ENCODE assay signal across 33 mouse cellular contexts in genomic region chr11:32568637-32569293, GRCm38 (mm10). TPM values are rescaled to one million over a fixed set of nuclear protein-coding genes. Genes with fewer than 3 reads are reported as not detected.
DNase-seq lines count a peak whose midpoint lies in the region; ATAC-seq and TF ChIP-seq lines count a peak whose summit lies in the region.
"Had no signal": no experiment of that assay in that cellular context is flagged by ENCODE, and none has a peak within 500 bp of the region (broad histone marks: within the 10 kb centered on the region; RNA-seq: fewer than 3 reads in every experiment).

No protein-coding gene starts in this region.

- TF ChIP-seq EP300 in lung, postnatal 0 days (IDR thresholded peaks at IDR 0.05) = no peak

- H3K4me3 ChIP-seq in lung, postnatal 0 days (ENCODE audit: low read depth, low read length) = no peak overlapping the region
- H3K4me3 ChIP-seq: embryonic facial prominence, embryonic 10.5 days; embryonic facial prominence, embryonic 15.5 days; forebrain, embryonic 12.5 days; heart, adult 2 months; hindbrain, embryonic 13.5 days; limb, embryonic 13.5 days; liver, embryonic 13.5 days had no signal

- H3K4me1 ChIP-seq in lung, postnatal 0 days (ENCODE audit: insufficient read depth, low read depth, low read length) = no peaks in the 10 kb centered on the region; the same call in 1 of the 2 replicates
- H3K4me1 ChIP-seq: embryonic facial prominence, embryonic 15.5 days had no signal

- ATAC-seq in lung, postnatal 0 days = peak; percentile 46
- ATAC-seq: activated CD4-positive, CD25-positive, alpha-beta regulatory T cell, adult 4 months; forebrain, postnatal 0 days; intestine, embryonic 16.5 days had no signal

- peak; percentile 40 for DNase-seq in gastrocnemius, postnatal 10 days
- no peak for DNase-seq in gastrocnemius, postnatal 36 days
- peak; percentile 46 for DNase-seq in left cerebral cortex, postnatal 4 days
- DNase-seq in left cerebral cortex, adult 9 months (ENCODE audit: low spot score in 2 of 2) = no peak
- no peak for DNase-seq in lung, postnatal 0 days (ENCODE audit: low spot score)
- no peak for DNase-seq in lung, postnatal 36 days
- no peak for DNase-seq in ovary, postnatal 10 days (ENCODE audit: low spot score)
- DNase-seq: adrenal gland, adult 8-10 months; cerebellum, adult 8-10 months; forebrain, postnatal 0 days; gastrocnemius, postnatal 25 days; heart, adult 2 months; heart, postnatal 14 days; kidney, adult 9 months; kidney, postnatal 10 days; liver, embryonic 13.5 days; midbrain, embryonic 14.5 days; retina, postnatal 1 day; right cerebral cortex, postnatal 14 days; thymus, postnatal 4 days had no signal

- no peaks in the 10 kb centered on the region for H3K27me3 ChIP-seq in lung, postnatal 0 days (replicated peaks; ENCODE audit: insufficient read depth, low read length)
- H3K27me3 ChIP-seq: CH12.LX; embryonic facial prominence, embryonic 15.5 days; forebrain, embryonic 12.5 days; hindbrain, embryonic 13.5 days; limb, embryonic 13.5 days; liver, embryonic 13.5 days had no signal

- H3K9ac ChIP-seq in lung, postnatal 0 days (replicated peaks; ENCODE audit: low read depth) = no peak overlapping the region
- H3K9ac ChIP-seq: embryonic facial prominence, embryonic 15.5 days; forebrain, embryonic 12.5 days; forebrain, postnatal 0 days; hindbrain, embryonic 13.5 days; limb, embryonic 13.5 days; liver, embryonic 13.5 days had no signal

- H3K36me3 ChIP-seq in lung, postnatal 0 days (ENCODE audit: insufficient read depth, low read length) = no peaks in the 10 kb centered on the region
- H3K36me3 ChIP-seq: embryonic facial prominence, embryonic 10.5 days; embryonic facial prominence, embryonic 15.5 days; forebrain, embryonic 12.5 days; hindbrain, embryonic 13.5 days; limb, embryonic 13.5 days had no signal

- no peak for TF ChIP-seq CTCF in lung, postnatal 0 days (IDR thresholded peaks at IDR 0.05)

- no peaks in the 10 kb centered on the region for H3K9me3 ChIP-seq in lung, postnatal 0 days (ENCODE audit: low read length)
- H3K9me3 ChIP-seq: embryonic facial prominence, embryonic 10.5 days; embryonic facial prominence, embryonic 15.5 days; forebrain, embryonic 12.5 days; hindbrain, embryonic 13.5 days; liver, embryonic 13.5 days had no signal

- 68% methylated on average over 15 of the region's 15 CpGs for WGBS in lung, postnatal 0 days

- H3K4me2 ChIP-seq in lung, postnatal 0 days (replicated peaks; ENCODE audit: low read depth, low read length) = no peak overlapping the region
- H3K4me2 ChIP-seq: embryonic facial prominence, embryonic 15.5 days; forebrain, embryonic 12.5 days; hindbrain, embryonic 13.5 days; limb, embryonic 13.5 days; liver, embryonic 13.5 days had no signal

- no peak overlapping the region for H3K27ac ChIP-seq in lung, postnatal 0 days (ENCODE audit: low read length)
- H3K27ac ChIP-seq: embryonic facial prominence, embryonic 10.5 days; embryonic facial prominence, embryonic 15.5 days; forebrain, embryonic 12.5 days; heart, adult 2 months; hindbrain, embryonic 13.5 days; limb, embryonic 13.5 days; liver, embryonic 13.5 days; macrophage had no signal

- intact Hi-C loops in gastrocnemius, postnatal 36 days (cut with DNase I) = no loop called here
- intact Hi-C loops in left cerebral cortex, postnatal 4 days (cut with DNase I) = no loop called here

RNA-seq across cellular contexts. Expression of gene Stk10, which starts 35.7 kb away (rescaled TPM):
- 1 to 10 TPM; 5.3 to 8.5 TPM for total RNA-seq in gastrocnemius, postnatal 10 days (2021)
- 1 to 10 TPM; 2.0 to 2.5 TPM for total RNA-seq in gastrocnemius, postnatal 36 days (2021)
- total RNA-seq in left cerebral cortex, postnatal 4 days (2021) = 1 to 10 TPM; 7.2 to 7.9 TPM
- polyA plus RNA-seq in lung, postnatal 0 days (2015; fragmentation: Nextera tagmentation; extraction: Ambion mirVana) = 1.9 and 2.4 TPM in 2 replicates

RNA-seq across cellular contexts. Expression of gene Efcab9, which starts 36.9 kb away (rescaled TPM):
- under 1 TPM in 1 of 2 experiments, not detected in 1; 0.66 TPM for total RNA-seq in gastrocnemius, postnatal 10 days (2021)
- total RNA-seq in gastrocnemius, postnatal 36 days (2021) = 1 to 10 TPM in 1 of 2 experiments, under 1 TPM in 1; 0.84 to 1.2 TPM
- under 1 TPM; 0.54 to 0.99 TPM for total RNA-seq in left cerebral cortex, postnatal 4 days (2021)
- 0.18 and 0.30 TPM in 2 replicates for polyA plus RNA-seq in lung, postnatal 0 days (2015; fragmentation: Nextera tagmentation; extraction: Ambion mirVana)
- total RNA-seq: forebrain, postnatal 0 days; heart, adult 2 months; megakaryocyte-erythroid progenitor cell, adult 5-6 weeks had no signal
- polyA plus RNA-seq: embryonic facial prominence, embryonic 10.5 days; embryonic facial prominence, embryonic 15.5 days; heart, adult 2 months; hindbrain, embryonic 13.5 days; large intestine, adult 2 months; macrophage; midbrain, embryonic 14.5 days; neural tube, embryonic 14.5 days; small intestine, adult 2 months had no signal

Comparison
In these comparisons a context has a peak if more than half of its experiments do, and no peak if none do; other contexts are left out.
1. DNase-seq: peak in gastrocnemius, postnatal 10 days (single experiment) and left cerebral cortex, postnatal 4 days (single experiment); none in gastrocnemius, postnatal 36 days (0 of 2), left cerebral cortex, adult 9 months (0 of 2), lung, postnatal 0 days (single experiment), lung, postnatal 36 days (single experiment) and ovary, postnatal 10 days (single experiment).